Mouse (Mus musculus): Measurements from ENCODE around the gene Asic4.

DNA sequence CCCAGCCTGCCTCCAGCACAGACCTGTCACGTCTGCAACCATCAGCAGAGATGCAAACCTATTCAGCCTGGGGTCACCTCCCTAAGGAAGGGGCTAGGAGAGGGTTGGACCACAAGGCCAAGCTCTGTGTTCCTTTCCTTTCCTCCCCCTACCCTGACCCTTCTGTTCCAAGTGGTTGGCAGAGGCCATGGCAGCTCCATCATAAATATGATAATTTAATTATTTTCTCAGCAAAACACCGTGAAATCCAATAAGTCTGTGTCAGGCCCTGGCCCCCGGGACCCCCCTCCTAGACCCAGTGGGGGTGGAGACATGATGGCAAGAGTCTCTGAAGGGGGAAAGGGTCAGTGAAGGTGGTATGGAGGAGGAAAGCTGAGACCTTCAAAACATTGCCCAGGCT, 6.0 kb upstream of the Asic4 start:
- TF ChIP-seq POLR2A (IDR thresholded peaks at IDR 0.05; ENCODE audit: control insufficient read depth in 1 of 2, insufficient read depth in 1 of 2, low read depth in 1 of 2, low read length in 2 of 2, poor library complexity in 1 of 2) (no peak), USF2 (IDR thresholded peaks at IDR 0.05; ENCODE audit: borderline replicate concordance in 1 of 2, insufficient read depth in 1 of 2, low read depth in 1 of 2, low read length in 2 of 2) (no peak), CHD1 (IDR thresholded peaks at IDR 0.05; ENCODE audit: low read depth, low read length) (no peak), ZKSCAN1 (IDR thresholded peaks at IDR 0.05; ENCODE audit: low read depth, low read length) (no peak), JUND (IDR thresholded peaks at IDR 0.05; ENCODE audit: low read depth, low read length) (no peak), CTCF (IDR thresholded peaks at IDR 0.05 in 2 of 3, conservative IDR thresholded peaks at IDR 0.05 in 1 of 3; ENCODE audit: control insufficient read depth in 1 of 3, insufficient read depth in 1 of 3, low read depth in 2 of 3, low read length in 3 of 3, poor library complexity in 1 of 3, severe bottlenecking in 1 of 3) (no peak), USF1 (IDR thresholded peaks at IDR 0.05; ENCODE audit: low read depth, low read length) (no peak), RCOR1 (IDR thresholded peaks at IDR 0.05; ENCODE audit: low read depth, low read length) (no peak), EP300 (IDR thresholded peaks at IDR 0.05; ENCODE audit: low read depth in 1 of 2, low read length in 2 of 2) (no peak), BHLHE40 (IDR thresholded peaks at IDR 0.05; ENCODE audit: borderline replicate concordance, low read depth, low read length) (no peak), NRF1 (IDR thresholded peaks at IDR 0.05; ENCODE audit: insufficient read depth, low read depth, low read length, poor library complexity, severe bottlenecking) (no peak), NELFE (IDR thresholded peaks at IDR 0.05; ENCODE audit: low read depth, low read length) (no peak), TAL1 (IDR thresholded peaks at IDR 0.05; ENCODE audit: low read length) (no peak)

Measured in MEL (cell line).